9 mouse cellular contexts compared by ENCODE assay signal in genomic region chr9:36973486-36974227, GRCm38 (mm10).
DNase-seq lines count a peak whose midpoint lies in the region; ATAC-seq and TF ChIP-seq lines count a peak whose summit lies in the region.
"Had no signal": no experiment of that assay in that cellular context is flagged by ENCODE, and none has a peak within 500 bp of the region (broad histone marks: within the 10 kb centered on the region; RNA-seq: fewer than 3 reads in every experiment).

No protein-coding gene starts in this region.

- no peaks in the 10 kb centered on the region for H3K4me1 ChIP-seq in heart, postnatal 0 days (ENCODE audit: control insufficient read depth, insufficient read depth)
- H3K4me1 ChIP-seq in heart, embryonic 12.5 days (replicated peaks): peaks cover 14% of the 10 kb centered on the region
- H3K4me1 ChIP-seq: liver, embryonic 15.5 days had no signal

- H3K4me2 ChIP-seq in heart, postnatal 0 days (ENCODE audit: low read depth, low read length): no peak overlapping the region
- H3K4me2 ChIP-seq in heart, embryonic 12.5 days: no peak overlapping the region
- H3K4me2 ChIP-seq: liver, embryonic 15.5 days had no signal

- H3K9me3 ChIP-seq in heart, postnatal 0 days (replicated peaks; ENCODE audit: control insufficient read depth, low read length): no peaks in the 10 kb centered on the region
- no peaks in the 10 kb centered on the region for H3K9me3 ChIP-seq in heart, embryonic 12.5 days (replicated peaks)
- H3K9me3 ChIP-seq: liver, embryonic 15.5 days had no signal

- WGBS in heart, postnatal 0 days: 64% methylated on average over 11 of the region's 11 CpGs
- 62% methylated on average over 11 of the region's 11 CpGs for WGBS in heart, embryonic 12.5 days

- no peak for TF ChIP-seq EP300 in heart, postnatal 0 days (IDR thresholded peaks at IDR 0.05; ENCODE audit: low read depth)

- H3K4me3 ChIP-seq in heart, postnatal 0 days (ENCODE audit: low read depth, low read length): no peak overlapping the region
- H3K4me3 ChIP-seq in heart, embryonic 12.5 days: no peak overlapping the region
- H3K4me3 ChIP-seq: liver, embryonic 15.5 days had no signal

- no peak overlapping the region for H3K27ac ChIP-seq in heart, postnatal 0 days (ENCODE audit: low read depth)
- no peak overlapping the region for H3K27ac ChIP-seq in heart, embryonic 12.5 days (ENCODE audit: poor library complexity, severe bottlenecking)
- H3K27ac ChIP-seq: liver, embryonic 15.5 days had no signal

- no peaks in the 10 kb centered on the region for H3K27me3 ChIP-seq in heart, postnatal 0 days (ENCODE audit: control insufficient read depth, insufficient read depth, low read length)
- H3K27me3 ChIP-seq in heart, embryonic 12.5 days (replicated peaks): no peaks in the 10 kb centered on the region
- H3K27me3 ChIP-seq: liver, embryonic 15.5 days had no signal

- no peak overlapping the region for H3K9ac ChIP-seq in heart, postnatal 0 days (replicated peaks; ENCODE audit: low read depth, low read length)
- no peak overlapping the region for H3K9ac ChIP-seq in heart, embryonic 12.5 days
- H3K9ac ChIP-seq: liver, embryonic 15.5 days had no signal

- 0 out of 2 replicates have a peak, but pooled peaks have one; percentile 11 for TF ChIP-seq CTCF in heart, postnatal 0 days (IDR thresholded peaks at IDR 0.05; ENCODE audit: low read depth)

- no peak for ATAC-seq in heart, postnatal 0 days (ENCODE audit: insufficient read depth, low read depth)
- ATAC-seq in heart, embryonic 12.5 days (ENCODE audit: insufficient number of reproducible peaks, low FRiP score): no peak

- DNase-seq in heart, postnatal 0 days (ENCODE audit: low spot score): no peak
- peak; percentile 57 for DNase-seq in testis, postnatal 10 days (ENCODE audit: low spot score)
- DNase-seq in testis, postnatal 14 days (ENCODE audit: low spot score): no peak
- peak; percentile 29 for DNase-seq in fibroblast of lung, adult 2 months (ENCODE audit: low read depth)
- peak; percentile 69 for DNase-seq in mesoderm, embryonic 11.5 days (ENCODE audit: low read depth, low spot score)
- no peak for DNase-seq in liver
- no peak for DNase-seq in yolk sac, embryonic 10.5 days (ENCODE audit: low spot score)

- no peaks in the 10 kb centered on the region for H3K36me3 ChIP-seq in heart, postnatal 0 days (replicated peaks; ENCODE audit: control insufficient read depth, insufficient read depth, low read length)
- no peaks in the 10 kb centered on the region for H3K36me3 ChIP-seq in heart, embryonic 12.5 days
- H3K36me3 ChIP-seq: liver, embryonic 15.5 days had no signal

Comparison
In these comparisons a context has a peak if more than half of its experiments do, and no peak if none do; other contexts are left out.
1. DNase-seq: peak in testis, postnatal 10 days (single experiment), fibroblast of lung, adult 2 months (single experiment) and mesoderm, embryonic 11.5 days (single experiment); none in heart, postnatal 0 days (single experiment), testis, postnatal 14 days (single experiment), liver (single experiment) and yolk sac, embryonic 10.5 days (single experiment).